In the genomic region with DNA sequence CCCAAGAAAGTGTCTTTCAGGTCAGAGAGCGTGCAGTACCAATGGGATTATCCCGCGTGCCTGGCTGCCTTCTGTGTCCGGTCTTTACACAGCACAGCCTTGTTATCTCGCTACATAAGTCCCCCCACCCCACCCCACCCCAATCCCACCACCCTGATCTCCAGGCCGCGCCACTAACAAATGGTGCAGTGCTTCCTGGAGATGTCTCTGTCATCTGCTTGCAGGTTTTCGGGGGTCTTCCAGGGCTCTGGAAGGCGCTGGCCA, we compare ENCODE assay signal across 8 mouse cellular contexts. TPM values are rescaled to one million over a fixed set of nuclear protein-coding genes. Genes with fewer than 3 reads are reported as not detected.
A peak's percentile ranks its signal among the peaks of the same experiment; 100 is the strongest.
DNase-seq lines count a peak whose midpoint lies in the region; ATAC-seq and TF ChIP-seq lines count a peak whose summit lies in the region.

A gene (minus strand): TSS at position 43 of the 264 bp plus-strand sequence.

- peak within 1 kb of the TSS; percentile 93 for H3K27ac ChIP-seq in layer of hippocampus, adult 2 months
- H3K27ac ChIP-seq in midbrain, embryonic 15.5 days, result peak within 1 kb of the TSS; percentile 82

- no peak for ATAC-seq in midbrain, embryonic 15.5 days (replicated peaks)

- no peaks in the 10 kb centered on the region for H3K27me3 ChIP-seq in midbrain, embryonic 15.5 days (replicated peaks)

- H3K4me3 ChIP-seq in layer of hippocampus, adult 2 months, result peak within 1 kb of the TSS; percentile 89
- H3K4me3 ChIP-seq in midbrain, embryonic 15.5 days, result peak within 1 kb of the TSS; percentile 77

- H3K9me3 ChIP-seq in midbrain, embryonic 15.5 days, result no peaks in the 10 kb centered on the region

- WGBS in midbrain, embryonic 15.5 days, result under 1% methylated on average over 9 of the region's 9 CpGs

- no peak for TF ChIP-seq CTCF in layer of hippocampus, adult 2 months (conservative IDR thresholded peaks at IDR 0.05)
- TF ChIP-seq CTCF in brain, embryonic 14.5 days (IDR thresholded peaks at IDR 0.05; ENCODE audit: borderline replicate concordance, extremely low read depth, insufficient read depth, insufficient read length), result no peak

- peak within 1 kb of the TSS; percentile 93 for H3K4me2 ChIP-seq in midbrain, embryonic 15.5 days

- TF ChIP-seq POLR2A in brain, embryonic 14.5 days (IDR thresholded peaks at IDR 0.05; ENCODE audit: borderline replicate concordance, extremely low read depth, insufficient read depth, insufficient read length, poor library complexity, severe bottlenecking), result no peak

- DNase-seq in layer of hippocampus, adult 2 months (ENCODE audit: low spot score in 2 of 2), result no peak
- no peak for DNase-seq in layer of hippocampus, adult 9-11 months
- no peak for DNase-seq in brain, embryonic 14.5 days (ENCODE audit: low read depth)
- no peak for DNase-seq in heart, adult 8-10 months (ENCODE audit: low spot score)
- no peak for DNase-seq in layer of hippocampus, postnatal 25 days (ENCODE audit: extremely low spot score in 1 of 2, low spot score in 1 of 2)
- DNase-seq in urinary bladder, postnatal 25 days (ENCODE audit: low spot score), result no peak
- no peak for DNase-seq in kidney, postnatal 10 days

- peak within 1 kb of the TSS; percentile 84 for H3K9ac ChIP-seq in midbrain, embryonic 15.5 days

- peaks cover 25% of the 10 kb centered on the region for H3K4me1 ChIP-seq in midbrain, embryonic 15.5 days

- H3K36me3 ChIP-seq in midbrain, embryonic 15.5 days (replicated peaks), result peaks cover 2% of the 10 kb centered on the region

RNA-seq across cellular contexts. Expression of the gene that starts here (rescaled TPM):
- total RNA-seq in layer of hippocampus, adult 2 months (2021), result 100 to 1,000 TPM; 204 to 205 TPM
- polyA plus RNA-seq in brain, embryonic 14.5 days (2012; rRNA removed), result 97.2 and 102 TPM in 2 replicates
- total RNA-seq in heart, adult 8-10 months (2022), result 100 to 1,000 TPM; 103 to 121 (median 114) TPM
- total RNA-seq in layer of hippocampus, postnatal 25 days (2021), result 100 to 1,000 TPM; 207 to 228 TPM
- 242 and 256 TPM in 2 replicates for polyA plus RNA-seq in midbrain, embryonic 15.5 days (2015; fragmentation: Nextera tagmentation; extraction: Ambion mirVana)
